Mouse (Mus musculus): ENCODE measurements at regions not wholly inside any gene's neighbourhood (a gene's known extent, or its start where the extent isn't known, plus 50 kb on each side); places are given as distances from the start of the nearest gene placed in this dataset.

DNA sequence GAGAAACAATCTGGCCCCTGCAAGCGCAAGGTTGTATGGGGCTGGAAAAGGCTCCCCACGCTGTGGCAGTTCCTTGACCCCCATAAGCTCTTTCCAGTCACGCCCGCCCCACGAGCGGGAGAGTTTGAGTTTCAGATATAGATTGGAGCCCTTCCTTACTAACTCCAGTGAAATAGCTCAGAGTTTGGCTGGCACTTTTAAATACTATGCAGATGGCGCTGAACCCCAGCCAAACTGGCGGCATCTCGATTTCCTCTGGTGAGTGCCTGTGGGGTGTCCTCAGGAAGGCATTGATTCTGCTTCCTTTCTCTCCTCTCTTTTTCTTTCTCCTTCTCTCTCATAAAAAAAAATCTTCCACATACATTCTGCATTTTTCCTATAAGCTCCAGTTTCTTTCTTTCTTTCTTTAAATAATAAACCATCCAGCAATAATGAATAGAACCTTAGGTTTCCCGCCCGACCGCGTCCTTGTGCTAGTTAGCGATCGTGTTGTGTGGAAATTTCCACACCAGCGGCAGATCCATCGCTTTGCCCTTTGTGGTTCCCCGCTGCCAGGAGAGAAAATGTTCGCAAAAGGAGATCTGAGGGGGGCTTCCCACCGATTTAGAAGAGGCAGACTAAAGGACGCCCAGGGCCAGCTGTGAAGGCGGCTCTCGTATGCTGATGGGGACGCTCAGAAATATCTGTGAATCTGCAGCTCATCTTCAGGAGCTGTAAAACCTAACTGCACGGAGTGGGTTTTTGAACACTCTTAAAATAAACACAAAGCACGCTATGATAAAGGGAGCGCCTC, 247.8 kb downstream of the Etnk1 start:
- Histone ChIP-seq H3K4me1 (no peaks in the 10 kb centered on the region), H3K36me3 (replicated peaks) (no peaks in the 10 kb centered on the region), H3K27ac (replicated peaks) (no peak overlapping the region), H3K9me3 (no peaks in the 10 kb centered on the region), H3K27me3 (replicated peaks; ENCODE audit: low read depth, poor library complexity, severe bottlenecking) (no peaks in the 10 kb centered on the region), H3K4me3 (no peak overlapping the region)
- WGBS = 88% methylated on average over 27 of the region's 27 CpGs
- DNase-seq (ENCODE audit: low spot score) = no peak

- no peak for DNase-seq (ENCODE audit: low spot score)
- Histone ChIP-seq H3K36me3 (replicated peaks) (no peaks in the 10 kb centered on the region), H3K4me1 (0 out of 2 replicates have a peak, but pooled peaks cover 2% of the 10 kb centered on the region), H3K4me3 (no peak overlapping the region), H3K27me3 (replicated peaks; ENCODE audit: low read depth, poor library complexity, severe bottlenecking) (no peaks in the 10 kb centered on the region), H3K9me3 (no peaks in the 10 kb centered on the region), H3K27ac (replicated peaks) (no peak overlapping the region)
- WGBS = 91% methylated on average over 12 of the region's 12 CpGs
Observed at GRCm38 (mm10) chr6:143415383-143415778, 248.4 kb downstream of the Etnk1 start.

DNA sequence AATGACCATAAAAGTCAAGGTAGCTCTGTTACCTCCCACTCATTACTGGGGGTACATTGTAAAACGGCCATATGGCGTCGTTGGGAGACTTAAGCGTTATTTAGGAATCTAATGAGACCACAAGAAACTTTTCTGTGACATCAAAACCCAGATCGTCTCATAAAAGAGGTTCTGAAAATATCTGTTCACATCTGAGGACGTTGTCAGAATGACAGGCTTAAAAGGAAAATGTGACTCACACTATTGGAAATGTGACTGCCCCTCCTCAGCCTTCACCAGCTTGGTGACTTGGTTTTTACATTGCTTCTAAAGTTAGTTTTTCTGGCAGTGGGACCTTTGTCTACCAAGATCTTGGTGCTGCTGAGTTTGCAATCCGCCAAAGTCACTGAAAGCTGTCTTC, 252.9 kb downstream of the Etnk1 start:
- 90% methylated on average over 7 of the region's 7 CpGs for WGBS

DNA sequence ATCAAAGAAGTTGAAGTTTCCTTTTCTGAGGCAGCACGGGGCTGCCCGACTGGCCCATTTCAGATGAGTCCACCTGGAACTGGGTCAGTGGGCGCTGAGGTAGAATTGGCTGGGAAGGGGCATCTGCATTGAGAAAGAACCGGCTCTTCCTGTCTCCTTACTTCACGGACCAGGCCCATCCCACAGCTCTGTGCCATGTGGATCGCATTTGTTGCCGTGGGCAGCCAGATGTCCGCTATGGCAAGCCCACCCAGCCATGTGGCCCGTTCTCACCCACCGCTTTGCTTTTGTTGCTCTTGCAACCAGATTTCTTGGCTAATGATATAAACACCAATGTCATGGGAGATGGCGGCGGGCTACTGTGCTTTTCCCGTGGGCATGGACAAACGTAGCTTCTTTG, 256.0 kb downstream of the Etnk1 start:
- H3K36me3 ChIP-seq (replicated peaks) = no peaks in the 10 kb centered on the region
- H3K9me3 ChIP-seq = no peaks in the 10 kb centered on the region
- 0 out of 2 replicates have a peak, but pooled peaks cover 2% of the 10 kb centered on the region for H3K4me1 ChIP-seq
- no peak overlapping the region for H3K4me3 ChIP-seq
- no peak overlapping the region for H3K27ac ChIP-seq (replicated peaks)
- 90% methylated on average over 14 of the region's 14 CpGs for WGBS
- DNase-seq (ENCODE audit: low spot score) = no peak
- no peaks in the 10 kb centered on the region for H3K27me3 ChIP-seq (replicated peaks; ENCODE audit: low read depth, poor library complexity, severe bottlenecking)

More for the DNA sequence above, 252.9 kb downstream of the Etnk1 start:
- Histone ChIP-seq H3K9me3 (no peaks in the 10 kb centered on the region), H3K36me3 (replicated peaks) (no peaks in the 10 kb centered on the region), H3K4me3 (no peak overlapping the region), H3K27ac (replicated peaks) (no peak overlapping the region), H3K27me3 (replicated peaks; ENCODE audit: low read depth, poor library complexity, severe bottlenecking) (no peaks in the 10 kb centered on the region), H3K4me1 (0 out of 2 replicates have a peak, but pooled peaks cover 2% of the 10 kb centered on the region)
- no peak for DNase-seq (ENCODE audit: low spot score)

DNA sequence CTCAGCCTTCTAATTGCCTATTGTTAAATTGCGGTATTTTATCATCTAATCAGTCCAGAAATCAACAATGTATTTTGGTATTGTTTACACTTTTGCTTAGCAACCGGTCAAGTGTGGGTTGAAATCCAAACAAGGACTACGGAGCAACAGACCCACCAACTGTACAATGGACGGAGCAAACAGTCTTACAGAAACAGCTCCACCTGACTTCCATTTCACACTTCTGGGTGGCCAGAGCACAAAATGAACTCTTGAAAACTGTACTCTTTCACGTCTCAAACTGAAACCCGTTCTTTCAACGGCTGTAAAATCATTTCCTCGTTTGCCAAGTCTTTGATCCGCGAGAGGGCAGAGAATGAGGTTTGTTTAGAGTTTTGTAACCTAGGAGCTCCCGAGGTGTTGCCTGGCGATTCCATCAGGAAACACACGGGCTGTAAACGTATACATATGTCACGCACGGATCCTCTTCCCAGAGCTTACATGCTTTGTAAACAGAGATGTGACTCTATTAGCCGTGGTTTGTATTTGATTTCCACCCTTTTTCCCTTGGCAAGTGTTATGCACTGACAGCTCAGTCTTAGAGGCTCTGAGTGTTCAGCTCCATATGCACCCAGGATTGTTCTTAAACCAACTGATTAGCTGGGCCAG, 258.3 kb downstream of the Etnk1 start:
- WGBS = 83% methylated on average over 17 of the region's 17 CpGs
- DNase-seq (ENCODE audit: low spot score) = no peak
- Histone ChIP-seq H3K4me1 (0 out of 2 replicates have a peak, but pooled peaks cover under 1% of the 10 kb centered on the region), H3K36me3 (replicated peaks) (no peaks in the 10 kb centered on the region), H3K27me3 (replicated peaks; ENCODE audit: low read depth, poor library complexity, severe bottlenecking) (no peaks in the 10 kb centered on the region), H3K9me3 (no peaks in the 10 kb centered on the region), H3K4me3 (no peak overlapping the region), H3K27ac (replicated peaks) (no peak overlapping the region)

- Histone ChIP-seq H3K4me3 (no peak overlapping the region), H3K4me1 (no peaks in the 10 kb centered on the region), H3K36me3 (replicated peaks) (no peaks in the 10 kb centered on the region), H3K27ac (replicated peaks) (no peak overlapping the region), H3K9me3 (no peaks in the 10 kb centered on the region), H3K27me3 (replicated peaks; ENCODE audit: low read depth, poor library complexity, severe bottlenecking) (no peaks in the 10 kb centered on the region)
- 92% methylated on average over 13 of the region's 13 CpGs for WGBS
- no peak for DNase-seq (ENCODE audit: low spot score)
Observed at GRCm38 (mm10) chr6:143431896-143432450, 265.0 kb downstream of the Etnk1 start.

DNA sequence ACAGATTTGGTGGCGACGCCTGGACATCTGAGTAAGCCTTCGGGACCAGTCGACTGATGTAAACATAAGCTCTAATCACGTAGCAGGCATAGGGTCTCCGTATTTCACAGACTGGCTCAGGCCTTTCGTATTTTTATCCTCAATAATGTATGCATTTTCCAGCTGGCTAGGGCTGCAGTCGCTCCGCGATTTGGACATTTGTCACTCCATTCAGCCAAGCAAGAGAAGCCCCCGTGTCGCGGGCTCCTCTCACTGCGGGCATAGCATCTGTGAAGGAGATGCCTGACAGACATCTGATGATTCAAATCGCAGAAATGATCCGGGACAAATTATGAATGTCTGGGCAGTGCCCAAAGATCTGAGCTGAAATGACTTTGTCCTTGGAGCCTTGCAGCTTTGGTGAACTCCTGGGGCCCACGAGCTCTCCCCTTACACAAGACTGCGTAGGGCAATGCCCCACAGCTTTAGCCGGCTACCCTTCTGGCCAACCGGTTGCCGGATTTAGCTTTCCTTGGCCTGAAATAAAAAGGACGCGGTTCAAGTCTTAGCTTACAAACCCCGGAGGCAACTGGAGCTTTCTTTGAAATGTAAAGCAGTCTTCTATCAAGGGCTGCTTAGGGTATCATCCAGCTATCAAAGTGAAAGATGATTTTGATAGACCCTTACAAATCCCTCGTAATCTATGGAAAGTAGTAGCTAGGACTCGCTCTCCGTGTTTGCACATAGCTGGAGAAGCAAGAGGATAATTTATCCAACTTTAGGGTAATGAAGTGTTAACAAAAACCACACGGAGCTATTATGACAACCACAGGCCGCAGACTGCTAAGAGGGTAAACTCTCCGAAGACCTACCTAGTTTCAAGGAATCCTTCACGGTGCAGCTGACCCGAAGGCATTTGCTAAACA, 270.6 kb downstream of the Etnk1 start:
- Histone ChIP-seq H3K9me3 (no peaks in the 10 kb centered on the region), H3K4me3 (no peak overlapping the region), H3K27ac (replicated peaks) (peak overlapping the region; percentile 55; the same call in 1 of the 2 replicates), H3K4me1 (peaks cover 18% of the 10 kb centered on the region), H3K36me3 (replicated peaks) (no peaks in the 10 kb centered on the region), H3K27me3 (replicated peaks; ENCODE audit: low read depth, poor library complexity, severe bottlenecking) (no peaks in the 10 kb centered on the region)
- WGBS = 70% methylated on average over 32 of the region's 32 CpGs
- DNase-seq (ENCODE audit: low spot score) = no peak

DNA sequence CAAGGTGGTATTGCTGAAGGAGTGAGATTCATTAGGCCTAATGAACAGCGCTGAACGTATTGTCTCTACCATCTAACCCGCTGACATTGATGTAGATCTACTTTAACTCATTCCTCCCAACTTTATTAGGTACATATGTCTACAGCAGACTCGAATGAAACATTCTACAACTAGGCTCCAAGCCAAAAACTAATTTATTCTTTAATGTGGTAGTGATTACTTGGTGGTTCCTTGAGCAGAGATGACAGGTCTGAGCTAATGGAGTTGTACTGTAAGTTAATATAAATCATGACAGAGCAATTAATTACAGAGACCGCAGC, 271.2 kb downstream of the Etnk1 start:
- Histone ChIP-seq H3K27me3 (replicated peaks; ENCODE audit: low read depth, poor library complexity, severe bottlenecking) (no peaks in the 10 kb centered on the region), H3K9me3 (no peaks in the 10 kb centered on the region), H3K36me3 (replicated peaks) (no peaks in the 10 kb centered on the region), H3K4me1 (peaks cover 18% of the 10 kb centered on the region), H3K27ac (replicated peaks) (no peak overlapping the region), H3K4me3 (no peak overlapping the region)
- no peak for DNase-seq (ENCODE audit: low spot score)
- 70% methylated on average over 5 of the region's 5 CpGs for WGBS

DNA sequence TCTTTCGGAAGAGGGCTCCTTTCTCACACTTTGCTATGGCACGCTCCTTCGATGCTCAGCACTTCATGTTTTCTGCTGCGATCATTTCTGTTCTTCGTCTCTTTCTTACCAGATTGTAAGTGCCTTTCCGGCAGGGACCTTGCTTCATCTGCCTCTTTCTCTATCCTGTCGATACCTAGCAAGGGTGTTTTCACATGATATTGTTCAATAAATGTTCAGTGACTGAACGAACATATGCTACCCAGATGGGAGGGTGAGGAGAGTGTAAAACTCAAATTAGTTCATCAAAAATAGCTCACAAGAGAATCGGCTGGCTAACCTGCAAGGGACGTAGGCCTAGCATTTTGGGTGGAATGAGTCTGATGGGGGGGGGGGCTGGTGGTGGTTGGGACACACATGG, 272.5 kb downstream of the Etnk1 start:
- H3K4me3 ChIP-seq = no peak overlapping the region
- WGBS = 93% methylated on average over 10 of the region's 10 CpGs
- no peaks in the 10 kb centered on the region for H3K27me3 ChIP-seq (replicated peaks; ENCODE audit: low read depth, poor library complexity, severe bottlenecking)
- H3K27ac ChIP-seq (replicated peaks) = no peak overlapping the region
- no peaks in the 10 kb centered on the region for H3K36me3 ChIP-seq (replicated peaks)
- no peak for DNase-seq (ENCODE audit: low spot score)
- no peaks in the 10 kb centered on the region for H3K9me3 ChIP-seq
- H3K4me1 ChIP-seq = peaks cover 18% of the 10 kb centered on the region

DNA sequence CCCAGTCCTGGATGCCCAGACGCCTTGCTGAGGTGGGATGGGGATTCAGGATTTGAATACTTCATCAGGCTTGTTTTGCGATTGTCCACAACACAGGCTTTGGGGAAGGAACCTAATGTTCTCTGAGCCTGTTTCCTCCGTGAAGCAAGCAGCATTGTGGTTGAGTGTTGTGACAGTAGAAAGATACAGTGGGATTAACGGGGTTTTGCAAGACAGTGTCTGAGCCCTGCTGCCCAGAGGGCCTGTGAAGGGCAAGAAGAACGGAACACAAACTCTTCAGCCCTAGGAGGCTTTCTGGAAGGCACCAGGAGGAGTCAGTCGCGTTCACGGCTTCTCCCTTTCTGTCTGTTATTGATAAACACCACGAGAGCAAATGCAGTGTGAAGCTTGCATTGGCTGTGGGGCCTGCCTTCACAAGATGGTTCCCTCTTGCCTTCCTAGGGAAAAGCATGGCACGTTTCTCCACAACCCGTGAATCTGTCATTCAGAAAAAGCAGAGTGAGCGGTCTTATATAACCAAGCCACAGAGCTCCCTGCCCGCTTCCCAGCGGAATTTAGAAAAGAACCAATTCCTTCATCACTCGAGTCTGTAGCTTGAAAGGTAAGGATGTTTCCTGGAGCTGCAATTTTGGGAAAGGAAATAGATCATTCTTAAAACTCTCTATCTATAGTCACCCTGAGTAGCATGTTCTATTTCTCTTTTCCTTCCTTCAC, 273.4 kb downstream of the Etnk1 start:
- WGBS = 83% methylated on average over 15 of the region's 15 CpGs
- DNase-seq (ENCODE audit: low spot score) = no peak
- Histone ChIP-seq H3K4me3 (no peak overlapping the region), H3K27ac (replicated peaks) (no peak overlapping the region), H3K36me3 (replicated peaks) (no peaks in the 10 kb centered on the region), H3K9me3 (no peaks in the 10 kb centered on the region), H3K27me3 (replicated peaks; ENCODE audit: low read depth, poor library complexity, severe bottlenecking) (no peaks in the 10 kb centered on the region), H3K4me1 (peaks cover 18% of the 10 kb centered on the region)

- Histone ChIP-seq H3K4me1 (peaks cover 16% of the 10 kb centered on the region), H3K27me3 (replicated peaks; ENCODE audit: low read depth, poor library complexity, severe bottlenecking) (no peaks in the 10 kb centered on the region), H3K4me3 (no peak overlapping the region), H3K36me3 (replicated peaks) (no peaks in the 10 kb centered on the region), H3K9me3 (no peaks in the 10 kb centered on the region), H3K27ac (replicated peaks) (no peak overlapping the region)
- DNase-seq (ENCODE audit: low spot score) = no peak
- WGBS = 86% methylated on average over 8 of the region's 8 CpGs
Observed at GRCm38 (mm10) chr6:143442361-143442760, 275.3 kb downstream of the Etnk1 start.

- Histone ChIP-seq H3K27ac (replicated peaks) (no peak overlapping the region), H3K36me3 (replicated peaks) (no peaks in the 10 kb centered on the region), H3K9me3 (no peaks in the 10 kb centered on the region), H3K27me3 (replicated peaks; ENCODE audit: low read depth, poor library complexity, severe bottlenecking) (no peaks in the 10 kb centered on the region), H3K4me1 (peaks cover 5% of the 10 kb centered on the region; the same call in 1 of the 2 replicates), H3K4me3 (no peak overlapping the region)
- WGBS = 92% methylated on average over 6 of the region's 6 CpGs
- DNase-seq (ENCODE audit: low spot score) = no peak
Observed at GRCm38 (mm10) chr6:143443446-143443845, 276.4 kb downstream of the Etnk1 start.
